Mouse (Mus musculus) T-helper 17 cell (primary cell): ENCODE results near the gene Myo5a.

Experiments
- in situ Hi-C, 2 experiments: fragments of 300-600 bp; cut with MboI, MseI; formaldehyde crosslinking; loops; 1 replicate in 1 of 2; 2 replicates in 1 of 2; pipeline ENCODE4 v1.15.1; 2025; ENCODE audit warnings: high pct_unique_total_duplicates in 2 of 2

Myo5a gene

DNA sequence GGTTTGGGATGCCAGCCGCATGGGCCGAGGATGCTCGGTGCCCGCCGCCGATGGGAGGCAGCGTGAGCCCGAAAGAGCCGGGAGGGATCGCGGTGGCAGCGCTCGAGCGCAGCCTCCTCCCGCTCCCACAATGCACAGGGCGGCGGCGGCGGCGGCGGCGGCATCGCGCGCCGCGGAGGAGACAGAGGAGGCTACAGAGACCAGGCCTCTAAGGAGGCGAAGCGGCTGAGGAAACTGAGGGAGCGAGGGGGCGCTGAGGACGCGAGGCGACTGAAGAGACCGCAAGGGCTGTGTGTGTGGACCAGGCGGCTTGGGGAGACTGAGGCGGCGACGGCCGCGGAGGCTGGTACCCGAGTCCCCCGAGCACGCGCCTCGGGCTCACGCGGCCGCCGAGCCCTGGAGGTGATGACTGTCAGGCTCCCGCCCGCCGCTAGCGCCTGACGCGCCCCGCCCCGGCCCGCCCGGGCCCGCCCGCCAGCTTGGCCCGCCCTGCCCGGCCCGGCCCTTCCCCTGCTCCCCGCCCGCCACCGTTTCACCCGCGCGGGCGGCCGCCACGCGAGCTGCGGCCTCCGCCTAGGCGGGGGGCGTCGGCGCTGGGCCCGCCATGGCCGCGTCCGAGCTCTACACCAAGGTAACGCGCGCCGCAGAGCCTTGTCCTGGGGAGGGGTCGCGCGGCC, 352 bp downstream of the Myo5a start:
- in situ Hi-C loops, result loop anchor here in 1 of 2 experiments (10.0 to 25.0 kb wide), 2 partner anchors 91 to 354 kb away; no protein-coding TSS in a partner anchor

DNA sequence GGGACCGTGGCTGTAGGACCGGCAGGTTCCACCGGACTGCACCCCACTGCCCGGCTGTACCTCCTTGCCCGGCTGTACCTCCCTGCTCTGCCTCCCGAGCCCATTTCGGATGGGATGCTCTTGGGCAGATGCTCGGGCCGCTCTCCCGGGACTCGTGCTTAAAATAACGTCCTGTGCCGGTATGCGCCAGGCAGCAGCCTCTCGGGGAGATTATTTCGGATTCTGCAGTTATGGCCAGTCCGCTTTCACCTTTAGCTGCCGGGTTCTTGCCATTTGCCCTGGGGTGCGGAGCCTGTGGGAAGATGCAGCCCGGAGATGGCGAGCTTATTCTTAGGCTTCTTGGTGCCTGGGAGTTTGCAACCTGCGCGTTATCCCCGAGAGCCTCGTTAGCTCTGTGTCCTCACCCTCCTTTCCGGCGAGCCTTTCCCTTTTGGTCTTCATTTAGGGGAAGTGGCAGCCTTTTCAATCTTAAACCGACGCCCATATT, 934 bp downstream of the Myo5a start:
- in situ Hi-C loops, result loop anchor here in 1 of 2 experiments (10.0 to 25.0 kb wide), 2 partner anchors 91 to 353 kb away; no protein-coding TSS in a partner anchor

DNA sequence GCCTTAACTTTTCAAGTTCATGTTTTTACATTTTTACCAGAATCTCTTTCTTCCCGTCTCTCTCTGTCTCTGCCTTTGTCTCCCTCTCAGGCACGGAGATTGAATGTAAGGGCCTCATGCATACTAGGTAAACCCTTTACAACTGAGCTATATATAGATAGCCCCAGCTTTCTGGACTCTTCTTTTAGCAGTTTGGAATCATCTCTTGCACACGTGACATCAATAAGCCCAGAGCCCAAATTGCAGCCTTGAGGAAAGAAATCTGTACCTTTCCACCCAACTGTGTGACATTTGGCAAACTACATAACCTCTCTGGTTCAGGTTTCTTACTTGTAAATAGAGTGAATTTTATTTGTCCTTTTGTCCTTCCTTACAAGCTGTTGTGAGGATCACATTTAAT, 1.5 kb downstream of the Myo5a start:
- in situ Hi-C loops, result loop anchor here in 1 of 2 experiments (10.0 to 25.0 kb wide), 2 partner anchors 90 to 352 kb away; no protein-coding TSS in a partner anchor

DNA sequence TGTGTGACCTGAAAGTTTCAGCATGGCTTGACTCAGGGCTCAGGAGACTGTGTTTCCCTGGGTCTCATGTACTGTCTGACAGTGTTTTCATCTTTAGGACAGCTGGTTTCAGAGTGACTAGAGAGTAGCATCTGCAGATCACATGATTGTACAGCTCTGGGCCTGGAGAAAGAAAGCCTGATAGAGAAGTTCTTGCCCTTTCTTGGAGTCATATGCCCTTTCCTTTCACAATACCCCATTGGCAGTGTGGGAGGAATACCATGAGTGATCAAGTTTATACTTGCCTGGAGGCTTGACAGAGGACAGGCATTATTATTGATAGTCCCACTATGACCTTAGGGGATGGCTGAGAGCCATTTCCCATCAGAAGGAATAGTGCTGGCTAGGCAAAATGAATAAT, 6.4 kb downstream of the Myo5a start:
- in situ Hi-C loops, result loop anchor here in 1 of 2 experiments (10.0 kb wide), 1 partner anchor 348 kb away; no protein-coding TSS in a partner anchor

DNA sequence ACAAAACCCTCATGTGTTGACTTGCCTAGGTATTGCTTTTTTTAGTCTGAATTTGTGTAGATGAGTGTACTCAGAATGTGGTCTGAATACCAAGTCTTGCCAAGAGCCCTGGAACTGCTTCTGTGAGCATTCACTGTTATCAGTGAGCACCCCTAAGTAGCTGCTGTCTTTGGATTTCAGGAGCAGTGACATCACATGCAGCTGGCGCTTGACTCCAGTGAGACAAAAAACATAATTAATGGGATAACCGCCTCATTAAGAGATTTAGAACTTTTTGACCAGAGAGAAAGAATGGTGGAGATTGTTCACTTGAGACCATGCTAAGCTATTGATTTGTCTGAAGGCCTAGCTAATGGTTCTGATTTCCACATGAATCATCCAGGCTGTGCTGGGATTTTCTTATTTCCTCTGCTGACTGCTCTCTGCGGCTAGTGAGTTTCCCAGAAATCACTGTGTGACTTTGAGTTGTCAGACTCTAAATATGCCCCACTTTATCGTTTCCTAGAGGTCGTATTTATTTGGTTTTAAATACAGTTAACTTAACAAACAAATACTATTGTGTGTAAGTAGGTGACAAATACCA, 14.5 kb downstream of the Myo5a start:
- in situ Hi-C loops, result no loop called here

DNA sequence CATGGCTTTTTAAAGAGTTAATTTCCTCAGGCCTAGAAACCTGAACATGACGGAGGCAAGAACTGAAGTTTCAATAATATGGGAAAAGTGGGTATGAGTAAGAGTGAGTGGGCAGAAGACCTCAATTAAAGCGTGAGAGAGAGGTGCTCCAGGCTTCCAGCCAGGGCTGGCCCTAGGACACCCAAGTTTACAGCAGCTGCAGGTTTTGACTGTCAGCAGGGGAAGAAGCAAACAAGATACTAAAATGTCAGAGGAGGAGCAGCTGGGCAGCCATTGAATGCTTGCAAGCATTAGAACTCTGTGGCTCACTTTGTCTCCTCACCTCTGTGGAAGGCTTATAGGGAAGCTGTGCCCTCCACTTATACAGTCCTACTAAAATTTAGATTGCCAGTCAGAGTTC, 17.0 kb downstream of the Myo5a start:
- in situ Hi-C loops, result no loop called here

DNA sequence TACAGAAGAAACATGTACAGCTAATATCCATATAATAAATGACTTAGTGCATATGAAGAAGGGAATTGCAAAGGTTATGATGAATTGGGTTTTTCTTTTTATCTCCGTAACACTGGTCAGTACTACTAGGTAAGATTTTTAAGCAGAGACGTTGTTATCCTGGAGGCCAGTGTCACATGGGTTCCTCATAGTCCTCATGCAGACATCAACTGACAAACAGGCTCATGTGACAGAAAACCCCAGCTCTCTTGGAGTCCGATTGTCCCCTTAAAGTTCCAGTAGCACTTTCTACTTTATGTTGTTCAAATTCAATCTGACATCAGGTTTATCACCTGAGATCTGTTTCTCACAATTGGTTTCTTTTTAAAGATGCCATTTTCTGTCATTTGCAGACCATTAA, 18.5 kb downstream of the Myo5a start:
- in situ Hi-C loops, result no loop called here

DNA sequence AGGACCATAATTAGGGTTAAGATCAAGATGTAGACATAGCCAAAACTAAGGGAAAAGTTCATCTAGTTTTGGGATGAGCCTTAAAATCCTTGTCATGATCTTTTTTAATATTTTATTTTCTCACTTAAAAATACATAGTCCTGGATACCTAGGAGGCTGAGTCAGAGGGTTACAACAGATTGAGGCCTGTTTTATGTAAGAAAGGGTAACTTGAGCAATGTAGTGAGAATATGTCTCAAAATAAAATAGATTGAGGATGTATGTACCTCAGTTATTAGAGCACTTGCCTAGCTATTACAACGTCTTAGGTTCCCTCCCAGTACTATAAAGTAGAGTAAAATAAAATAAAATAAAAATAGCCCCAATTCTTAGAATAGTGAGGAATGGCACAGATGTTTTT, 21.3 kb downstream of the Myo5a start:
- in situ Hi-C loops, result no loop called here

DNA sequence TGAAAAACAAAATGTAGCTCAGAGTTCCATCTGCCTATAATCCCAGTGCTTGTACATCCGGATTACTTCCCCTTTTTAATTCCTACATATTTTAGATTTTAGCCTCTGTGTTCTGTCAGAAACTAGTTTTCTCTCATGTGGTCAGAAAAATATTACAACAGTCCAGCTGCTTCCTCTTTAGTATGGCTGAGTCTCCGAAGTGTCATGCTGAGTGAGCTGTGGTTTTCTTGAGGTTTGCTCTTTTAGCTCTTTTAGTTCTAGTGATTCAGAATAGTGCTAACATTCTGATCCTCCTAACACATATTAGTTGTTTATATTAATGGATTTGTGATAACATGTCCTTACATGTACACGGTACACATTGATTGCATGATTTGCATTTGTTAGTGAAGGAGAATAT, 23.9 kb downstream of the Myo5a start:
- in situ Hi-C loops, result no loop called here

DNA sequence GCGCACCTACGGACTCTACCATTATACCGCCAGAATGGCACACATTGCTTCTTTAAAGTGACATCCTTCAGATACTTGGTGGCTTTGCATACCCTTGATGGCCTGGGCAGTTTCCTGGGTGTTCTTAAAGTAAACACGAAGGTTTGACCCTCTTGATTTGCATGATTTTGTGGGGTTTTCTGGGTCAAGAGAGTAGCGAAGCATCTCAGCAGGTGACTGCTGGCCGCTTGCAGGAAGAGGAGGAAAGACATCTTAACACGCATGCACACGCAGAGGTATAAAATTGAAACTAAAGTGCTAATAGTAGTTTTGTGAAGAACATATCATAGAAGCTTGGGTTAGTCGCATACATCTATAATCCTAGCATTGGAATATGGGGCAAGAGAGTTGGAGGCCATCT, 28.1 kb downstream of the Myo5a start:
- in situ Hi-C loops, result no loop called here

DNA sequence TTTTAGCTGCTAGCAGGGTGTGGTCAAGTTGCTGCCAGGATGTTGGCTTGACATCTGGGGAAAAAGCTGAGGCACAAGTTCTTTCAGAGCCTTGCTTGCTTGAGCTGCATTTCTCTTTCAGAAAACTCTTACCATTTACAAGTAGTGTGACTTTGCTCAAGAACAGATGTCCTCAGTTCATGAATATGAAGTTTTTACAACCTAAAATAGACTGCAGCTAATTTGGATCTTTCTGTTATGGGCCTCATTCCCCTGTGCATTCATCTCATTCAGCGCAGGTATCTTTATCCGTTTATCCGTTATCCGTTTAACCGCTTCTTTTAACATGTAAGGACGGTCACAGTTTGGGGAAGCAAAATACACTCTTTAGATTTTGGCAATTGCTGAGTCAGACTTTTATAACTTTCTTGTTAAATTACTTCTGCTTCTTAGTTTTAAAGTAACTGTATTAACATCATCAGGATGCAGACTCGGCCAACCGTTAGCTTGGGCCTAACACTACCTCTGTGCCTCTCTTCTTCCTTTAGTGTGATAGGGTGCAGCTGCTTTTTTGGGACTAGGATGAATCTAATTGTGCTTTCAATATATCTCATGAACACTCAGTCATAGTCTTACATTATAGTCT, 29.5 kb downstream of the Myo5a start:
- in situ Hi-C loops, result no loop called here

DNA sequence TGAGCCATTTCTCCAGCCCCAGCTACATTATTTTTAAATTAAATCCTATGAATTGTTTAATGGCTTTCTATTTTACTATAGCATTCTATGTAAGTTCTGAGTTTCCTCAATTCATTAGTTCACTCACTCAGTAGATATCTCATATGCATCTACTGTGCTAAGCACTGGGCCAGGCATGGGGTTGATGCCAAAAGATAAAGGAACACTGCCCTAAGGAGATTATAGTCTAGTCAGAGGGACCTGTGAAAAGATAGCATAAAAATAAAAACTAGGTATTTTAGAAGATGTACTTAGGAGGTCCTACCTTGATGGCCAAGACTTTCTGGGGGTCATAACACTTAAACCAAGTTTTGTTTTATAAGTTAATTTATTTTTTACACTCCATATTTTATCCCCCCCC, 31.3 kb downstream of the Myo5a start:
- in situ Hi-C loops, result no loop called here

DNA sequence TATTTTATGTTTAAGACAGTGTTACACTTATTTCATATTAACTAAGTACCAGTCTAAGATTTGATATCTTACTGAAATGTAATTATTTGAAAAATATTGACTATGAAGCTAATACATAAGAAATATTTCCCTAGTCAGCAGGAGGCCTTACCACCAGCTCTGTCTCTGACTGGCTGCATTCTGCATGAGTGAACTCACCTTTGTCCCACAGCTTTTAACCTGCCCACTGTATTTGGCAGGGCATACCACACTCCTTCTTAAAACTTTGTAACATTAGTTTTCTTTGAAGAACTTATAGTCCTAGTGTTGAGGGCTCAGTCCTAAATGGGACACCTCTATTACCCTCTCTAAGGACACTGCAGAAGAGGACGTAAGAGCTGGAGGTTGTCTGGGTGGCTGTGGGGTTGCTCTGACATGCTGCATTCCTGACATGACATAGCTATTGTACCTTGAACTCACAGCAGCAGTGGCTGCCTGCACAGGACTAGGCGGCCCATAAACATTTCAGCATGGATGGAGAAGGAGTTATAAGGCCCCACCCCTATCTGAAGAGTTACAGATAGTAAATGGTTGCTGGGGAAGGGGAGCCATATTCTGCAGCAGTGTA, 45.9 kb downstream of the Myo5a start:
- in situ Hi-C loops, result no loop called here

DNA sequence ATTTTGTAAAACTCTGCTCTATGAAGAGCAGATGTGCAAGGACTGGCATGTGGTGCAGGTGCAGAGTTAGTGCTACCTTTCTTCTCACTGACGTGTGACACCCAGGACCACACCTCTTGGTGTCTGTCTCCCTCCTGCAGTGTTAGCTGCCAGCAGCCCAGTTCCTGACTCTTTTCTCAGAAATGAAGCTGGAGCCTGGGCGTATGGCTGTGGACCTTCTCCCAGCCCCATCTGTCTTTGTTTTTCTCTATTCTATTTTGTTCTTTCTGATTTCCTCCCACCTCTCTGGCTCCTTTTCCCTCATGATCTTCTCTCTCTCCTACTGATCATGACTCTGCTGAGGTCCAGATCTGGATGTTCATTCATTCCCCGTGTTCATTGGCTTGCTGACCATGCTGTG, 50.3 kb downstream of the Myo5a start:
- in situ Hi-C loops, result no loop called here

DNA sequence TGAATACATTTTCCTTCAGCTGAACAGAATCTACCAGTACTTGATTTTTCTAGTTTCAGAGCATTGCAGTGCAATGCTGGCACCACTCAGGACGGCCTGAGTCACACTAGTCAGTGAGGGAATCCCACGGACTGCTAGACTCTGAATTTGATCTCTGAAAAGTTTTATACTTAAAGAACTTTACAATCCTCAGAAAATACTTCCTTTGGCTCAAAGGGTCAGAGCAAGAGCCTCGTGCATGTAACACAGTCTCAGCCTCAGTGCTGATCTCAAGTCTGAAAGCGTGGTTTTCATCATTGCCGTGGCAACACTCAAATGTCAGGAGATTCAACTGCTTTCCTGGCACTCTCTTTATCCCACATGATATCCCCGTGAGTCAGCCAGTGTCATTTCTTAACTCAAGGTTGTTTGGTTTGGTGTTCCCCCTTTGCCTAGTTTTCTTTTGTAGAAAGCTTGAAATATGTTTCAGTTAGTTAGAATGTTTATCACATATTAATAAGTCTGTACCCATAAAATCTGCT, 53.4 kb downstream of the Myo5a start:
- in situ Hi-C loops, result no loop called here

DNA sequence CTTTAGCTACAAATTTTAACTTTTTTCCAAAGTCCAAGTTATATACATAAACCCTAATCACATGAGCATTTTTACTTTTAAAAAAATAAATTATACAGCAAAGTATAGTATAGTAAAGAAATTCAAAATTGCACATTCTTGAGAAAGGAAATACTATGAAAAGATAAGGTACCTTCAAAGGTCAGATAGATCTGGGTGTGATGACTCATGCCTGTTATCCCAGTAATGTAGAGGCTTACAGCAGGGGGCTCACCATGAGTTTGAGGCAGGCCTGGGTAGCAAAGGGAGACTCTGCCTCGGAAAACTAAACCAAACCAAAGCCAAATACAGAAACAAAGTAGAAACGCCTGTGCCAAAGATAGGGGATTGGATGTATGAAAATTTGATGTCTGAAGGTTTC, 59.7 kb downstream of the Myo5a start:
- in situ Hi-C loops, result loop anchor here in 1 of 2 experiments (10.0 kb wide), 1 partner anchor 1904 kb away; no protein-coding TSS in a partner anchor

DNA sequence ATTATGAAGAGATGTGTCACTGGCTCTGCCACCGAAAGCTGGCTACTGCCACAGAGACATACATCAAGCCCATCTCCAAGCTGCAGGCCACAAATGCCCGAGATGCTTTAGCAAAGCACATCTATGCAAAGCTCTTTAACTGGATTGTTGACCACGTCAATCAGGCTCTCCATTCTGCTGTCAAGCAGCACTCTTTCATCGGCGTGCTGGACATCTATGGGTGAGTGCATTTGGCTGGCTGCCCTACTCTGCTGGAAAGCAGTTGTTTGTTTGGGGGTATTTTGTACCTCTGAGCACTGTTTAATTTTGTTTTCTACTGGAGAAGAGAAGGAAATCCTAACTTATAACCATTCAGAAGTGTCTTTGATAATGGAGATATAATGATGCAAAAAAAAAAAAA, 76.1 kb downstream of the Myo5a start:
- in situ Hi-C loops, result no loop called here

DNA sequence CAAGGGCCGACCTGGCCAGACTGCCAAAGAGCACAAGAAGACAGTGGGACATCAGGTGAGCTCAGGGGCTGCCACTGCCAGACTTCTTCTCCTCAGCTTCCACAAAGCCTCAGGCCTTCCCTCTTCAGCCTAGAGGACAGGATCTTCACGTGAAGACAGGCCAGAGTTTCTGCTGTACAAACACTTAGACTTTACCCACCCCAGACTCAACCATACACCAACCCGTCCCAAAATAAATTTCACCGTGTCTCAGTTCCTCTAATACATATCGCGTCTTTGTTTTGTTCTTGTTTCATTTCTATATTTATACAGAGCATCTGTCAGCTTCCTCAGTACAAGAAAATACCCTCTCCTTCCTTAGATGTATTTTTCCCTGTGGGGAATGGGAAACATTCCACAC, 89.7 kb downstream of the Myo5a start:
- in situ Hi-C loops, result loop anchor here in 1 of 2 experiments (25.0 kb wide), 1 partner anchor 98 kb away; the partner anchor contains the start of gene Myo5a

DNA sequence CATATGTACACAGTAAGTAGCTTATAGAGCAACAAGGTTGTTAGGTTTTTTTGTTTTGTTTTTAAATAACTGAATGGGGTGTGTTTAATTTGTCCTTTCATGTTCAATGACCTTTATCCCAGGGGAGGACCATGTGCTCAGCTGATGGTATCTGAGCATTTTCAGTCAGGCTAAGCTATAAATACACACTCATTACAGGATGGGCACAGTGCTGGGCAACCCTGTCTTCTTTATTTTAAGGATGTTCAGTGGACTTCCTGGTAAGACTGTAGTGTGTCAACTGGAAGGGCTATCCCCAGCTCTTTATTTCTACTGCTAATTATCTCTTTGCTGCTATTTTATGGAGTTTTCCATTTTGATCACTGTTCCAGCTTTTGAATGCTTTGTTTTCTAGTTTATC, 92.8 kb downstream of the Myo5a start:
- in situ Hi-C loops, result loop anchor here in 1 of 2 experiments (25.0 kb wide), 1 partner anchor 101 kb away; the partner anchor contains the start of gene Myo5a

DNA sequence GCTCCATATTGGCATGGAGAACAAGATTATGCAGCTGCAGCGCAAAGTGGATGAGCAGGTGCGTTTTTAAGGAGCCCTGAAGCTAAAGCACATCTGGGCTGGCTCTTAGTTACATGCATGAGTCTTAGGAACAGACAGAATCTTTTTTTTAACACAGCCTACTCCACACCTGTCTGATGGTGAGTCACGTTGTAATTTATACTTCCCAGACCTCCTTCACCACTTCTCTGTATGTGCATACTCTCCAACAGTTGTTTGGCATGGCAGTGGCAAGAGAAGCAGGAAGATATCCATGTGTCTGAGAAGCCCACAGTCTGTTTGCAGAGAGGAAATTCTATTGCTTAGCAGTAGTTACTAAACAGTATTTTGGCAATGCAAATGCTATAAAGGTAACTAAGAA, 100.9 kb downstream of the Myo5a start:
- in situ Hi-C loops, result loop anchor here (5.0 to 25.0 kb wide), 3 partner anchors 86 to 1423 kb away; partner anchors contain the start of gene Myo5a (in 1 of the 2)

DNA sequence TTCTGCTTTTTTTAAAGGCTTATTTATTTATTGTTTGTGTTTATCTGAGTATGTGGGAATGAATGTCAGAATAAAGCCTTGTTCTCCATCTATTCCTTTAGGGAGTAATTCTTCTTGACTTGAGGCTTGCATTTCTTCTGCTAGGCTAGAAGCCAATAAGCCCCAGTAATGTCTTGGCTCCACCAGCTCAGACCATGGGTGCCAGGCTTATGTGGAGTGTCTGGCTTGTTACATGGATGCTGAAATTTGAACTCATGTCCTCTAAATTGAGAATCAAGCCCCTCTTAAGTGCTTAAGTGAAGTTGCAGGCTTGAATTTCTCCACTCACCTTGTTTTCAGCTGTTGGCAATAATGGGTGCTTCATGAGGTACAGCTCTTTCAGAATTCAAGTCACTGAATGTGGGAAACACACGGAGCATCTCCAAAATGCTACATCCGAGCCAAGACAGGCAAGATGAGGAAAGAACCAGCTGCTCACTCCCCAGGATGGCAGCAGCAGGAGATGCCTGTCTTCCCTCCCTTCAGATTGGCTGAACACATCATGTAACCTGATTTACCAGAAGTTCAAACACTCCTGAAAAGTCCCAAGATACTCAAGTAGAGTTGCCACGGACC, 116.9 kb downstream of the Myo5a start:
- in situ Hi-C loops, result no loop called here
